Mouse (Mus musculus): ENCODE results near the gene Macf1.
"Not testable (repeated sequence)": the region's sequence is repeated elsewhere in the genome, so short reads cannot be mapped to it uniquely, and the experiment has no call there.

Macf1 gene

DNA sequence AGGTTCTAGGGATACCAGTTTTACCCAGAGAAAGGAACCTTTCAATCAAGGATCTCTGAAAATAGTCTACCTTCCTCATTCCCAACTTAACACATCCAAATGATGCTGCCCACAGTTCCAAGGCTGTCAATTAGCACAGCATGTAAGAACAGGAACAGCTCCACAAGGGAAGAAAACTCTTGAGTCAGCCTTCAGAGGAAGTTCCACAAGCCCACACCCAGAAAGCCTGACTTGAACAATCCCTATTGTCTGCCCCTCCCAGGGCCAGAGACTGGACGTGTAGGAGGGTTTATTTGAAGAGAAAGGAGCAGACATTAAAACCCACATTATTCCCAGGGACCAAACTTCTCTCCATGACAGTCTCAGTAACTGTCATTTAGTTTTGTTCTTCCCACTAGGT lies 48.7 kb downstream of the Macf1 start:
- DNase-seq (ENCODE audit: low spot score in 2 of 2) = no peak

DNA sequence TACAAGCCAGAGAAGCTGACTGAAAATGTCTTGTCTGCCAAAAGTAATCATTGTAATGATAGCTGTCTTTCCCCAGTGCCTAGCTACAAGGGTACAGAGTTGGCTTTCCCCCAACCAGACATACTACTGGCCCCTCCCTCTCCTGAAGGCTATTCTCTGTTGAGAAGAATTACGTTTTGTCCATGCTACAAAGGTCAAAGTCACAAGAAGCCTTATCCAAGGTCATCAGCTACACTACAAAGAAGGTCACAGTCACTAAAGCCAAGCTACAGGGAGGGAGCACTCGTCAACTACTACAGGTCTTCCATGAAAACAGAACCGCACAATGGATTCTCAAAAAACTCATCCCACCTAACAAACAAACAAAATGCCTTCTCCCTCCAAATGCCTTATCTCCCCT lies 49.7 kb downstream of the Macf1 start:
- no peak for DNase-seq (ENCODE audit: low spot score in 2 of 2)

DNA sequence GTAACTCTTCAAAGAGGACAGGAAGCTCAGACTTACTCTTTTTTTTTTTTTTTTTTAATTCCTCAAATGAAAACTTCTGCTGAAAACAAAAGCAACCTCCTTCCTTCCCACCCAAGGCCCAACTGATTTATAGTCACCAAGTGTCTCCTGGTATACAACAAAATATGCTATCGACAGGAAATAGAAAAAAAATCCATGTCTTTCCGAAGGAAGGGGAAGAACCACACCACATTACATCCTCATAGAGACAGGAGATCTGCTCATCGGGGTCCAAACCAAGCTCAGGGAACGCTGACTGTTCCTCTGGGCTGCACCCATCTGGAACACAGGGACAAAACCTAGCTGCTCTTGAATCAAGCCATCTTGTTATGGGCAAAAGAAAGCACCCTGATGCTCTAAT lies 50.3 kb downstream of the Macf1 start:
- no peak for DNase-seq (ENCODE audit: low spot score in 2 of 2)

DNA sequence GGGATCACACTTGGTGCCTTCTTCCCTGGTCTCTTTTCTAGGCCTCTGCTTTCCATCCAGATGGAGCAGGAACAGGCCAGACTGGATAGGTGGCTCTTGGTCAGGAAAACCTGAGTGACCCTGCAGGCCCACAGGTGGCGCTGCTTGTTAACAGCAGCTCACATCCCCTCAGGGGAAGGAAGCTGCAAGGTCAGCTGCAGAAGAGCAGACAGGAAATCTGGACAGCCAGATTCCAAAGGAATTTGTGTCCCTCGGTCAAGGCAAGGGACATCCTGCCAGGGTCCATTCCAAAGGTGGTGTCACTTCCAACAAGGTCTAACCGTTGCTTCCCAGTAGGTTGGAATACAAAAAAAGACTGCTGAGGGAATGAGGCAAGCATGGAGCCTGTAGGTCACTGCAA lies 50.8 kb downstream of the Macf1 start:
- peak; percentile 66 to 78 for DNase-seq (ENCODE audit: low spot score in 2 of 2)

DNA sequence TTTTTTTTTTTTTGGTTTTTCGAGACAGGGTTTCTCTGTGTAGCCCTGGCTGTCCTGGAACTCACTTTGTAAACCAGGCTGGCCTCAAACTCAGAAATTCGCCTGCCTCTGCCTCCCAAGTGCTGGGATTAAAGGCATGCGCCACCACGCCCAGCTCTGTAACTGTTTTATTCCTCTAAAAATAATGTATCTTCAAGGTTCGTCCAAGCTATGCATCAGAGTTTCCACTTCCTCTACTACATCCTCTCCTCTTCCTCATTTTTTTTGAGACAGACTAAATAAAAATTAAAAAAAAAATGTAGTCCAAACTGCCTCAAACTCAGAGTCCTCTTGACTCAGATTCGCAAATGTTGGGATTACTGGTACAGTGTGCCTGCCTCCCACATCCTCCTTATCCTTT lies 52.0 kb downstream of the Macf1 start:
- DNase-seq (ENCODE audit: low spot score in 2 of 2) = not testable (repeated sequence)

DNA sequence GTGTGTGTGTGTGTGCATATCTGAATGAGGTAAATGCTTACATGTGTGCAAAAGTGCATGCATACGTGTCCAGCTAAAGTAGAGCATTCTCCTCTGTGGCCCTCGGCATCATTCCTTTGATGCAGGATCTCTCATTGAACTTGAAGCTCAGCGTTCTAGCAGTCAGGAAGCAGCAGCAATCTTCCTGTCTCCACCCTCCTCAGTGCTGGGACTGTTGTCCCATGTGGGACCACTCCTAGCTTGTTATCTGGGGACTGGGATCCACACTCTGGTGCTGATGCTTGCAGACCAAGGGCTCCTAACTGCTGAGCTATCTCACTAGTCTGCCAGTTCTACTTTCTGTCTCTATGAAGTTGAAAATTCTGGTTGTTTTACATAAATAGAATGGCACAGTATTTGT lies 52.5 kb downstream of the Macf1 start:
- DNase-seq (ENCODE audit: low spot score in 2 of 2) = no peak

DNA sequence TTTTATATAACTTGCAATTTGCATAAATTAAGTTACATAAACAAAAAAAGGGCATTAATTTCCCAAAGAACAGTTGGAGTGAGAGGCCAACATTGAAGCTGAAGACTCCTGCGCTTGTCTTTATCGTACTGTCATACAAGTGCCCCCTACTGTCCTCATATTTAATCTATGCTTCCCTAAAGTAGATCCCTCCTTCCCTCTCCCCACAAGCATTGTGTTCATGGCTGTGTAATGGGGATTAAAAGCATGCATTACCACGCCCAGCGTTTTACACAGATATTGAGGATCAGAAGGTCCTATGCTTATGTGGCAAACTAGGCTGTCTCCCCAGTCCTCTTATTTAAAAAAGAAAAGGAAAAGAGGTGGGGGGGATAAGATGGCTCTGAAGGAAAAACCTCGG lies 56.5 kb downstream of the Macf1 start:
- DNase-seq (ENCODE audit: low spot score in 2 of 2) = no peak

DNA sequence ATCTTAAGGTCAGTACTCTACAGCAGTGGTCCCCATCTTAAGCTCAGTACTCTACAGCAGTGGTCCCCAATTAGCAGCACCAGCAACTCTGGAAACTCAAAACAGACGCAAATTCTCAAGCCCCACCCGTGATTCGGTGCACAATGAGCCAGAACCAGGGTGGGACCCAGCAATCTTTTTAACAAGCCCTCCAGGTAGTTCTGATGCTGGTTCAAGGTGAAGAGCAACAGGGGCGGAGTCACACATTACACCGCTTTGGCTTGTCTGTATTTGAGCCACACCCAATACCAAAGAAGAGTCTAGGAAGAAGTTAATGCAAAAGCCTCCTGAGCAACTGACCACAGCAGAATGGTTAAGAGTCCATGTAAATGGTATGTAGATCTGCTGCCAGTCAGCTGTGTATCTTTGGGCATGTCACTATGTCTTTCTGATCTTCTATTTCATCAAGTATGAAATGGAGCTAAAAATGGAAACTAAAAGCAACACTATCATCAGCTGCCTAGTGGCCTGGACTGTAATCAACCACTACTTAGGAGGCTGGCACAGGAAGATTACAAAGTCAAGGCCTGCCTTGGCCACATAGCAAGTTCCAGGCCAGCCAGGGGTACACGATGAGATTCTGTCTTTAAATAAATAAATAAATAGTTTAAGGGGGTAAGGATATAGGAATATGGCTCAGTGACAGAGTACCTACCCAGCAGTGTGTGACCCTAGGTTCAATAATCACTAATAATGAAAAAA lies 58.7 kb downstream of the Macf1 start:
- no peak for DNase-seq (ENCODE audit: low spot score in 2 of 2)

DNA sequence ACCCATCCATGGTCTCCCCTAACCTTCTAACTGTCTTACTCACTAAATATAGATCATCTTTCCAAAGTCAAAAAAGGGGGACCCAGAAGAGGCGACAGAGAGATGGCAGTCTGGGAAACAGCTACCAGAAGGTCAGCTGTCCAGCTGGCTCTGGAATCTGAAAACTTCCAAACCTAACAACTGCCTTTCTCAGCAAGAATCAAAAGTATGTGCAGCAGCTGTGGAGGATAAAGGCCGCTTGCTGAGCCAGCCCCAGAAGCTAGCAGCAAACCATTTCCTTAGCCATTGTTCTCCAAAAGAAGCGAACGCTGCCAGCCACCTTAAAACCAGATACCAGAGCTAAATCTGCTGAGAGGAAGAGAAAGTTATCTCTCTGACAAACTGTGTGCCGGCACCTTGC lies 59.7 kb downstream of the Macf1 start:
- no peak for DNase-seq (ENCODE audit: low spot score in 2 of 2)

DNA sequence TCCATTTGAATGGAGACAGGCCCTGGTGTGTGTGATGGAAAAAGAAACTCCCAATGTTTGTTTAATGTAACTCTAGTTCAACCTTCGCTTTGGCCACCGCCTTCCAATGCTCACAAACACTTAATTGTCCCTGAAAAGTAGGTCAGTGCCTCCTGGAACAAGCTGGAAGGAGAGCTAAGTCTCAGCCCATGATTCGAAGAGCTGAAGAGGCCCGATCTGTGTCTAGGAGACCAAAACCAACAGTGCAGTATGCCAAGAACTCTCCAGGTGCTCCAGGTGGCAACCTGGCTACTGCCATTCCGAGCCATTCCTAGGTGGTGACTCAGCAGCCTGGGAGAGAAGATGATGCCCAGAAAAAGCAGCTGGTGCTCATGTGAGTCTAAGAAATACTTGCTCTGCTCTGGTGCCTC lies 60.4 kb downstream of the Macf1 start:
- DNase-seq (ENCODE audit: low spot score in 2 of 2) = no peak

DNA sequence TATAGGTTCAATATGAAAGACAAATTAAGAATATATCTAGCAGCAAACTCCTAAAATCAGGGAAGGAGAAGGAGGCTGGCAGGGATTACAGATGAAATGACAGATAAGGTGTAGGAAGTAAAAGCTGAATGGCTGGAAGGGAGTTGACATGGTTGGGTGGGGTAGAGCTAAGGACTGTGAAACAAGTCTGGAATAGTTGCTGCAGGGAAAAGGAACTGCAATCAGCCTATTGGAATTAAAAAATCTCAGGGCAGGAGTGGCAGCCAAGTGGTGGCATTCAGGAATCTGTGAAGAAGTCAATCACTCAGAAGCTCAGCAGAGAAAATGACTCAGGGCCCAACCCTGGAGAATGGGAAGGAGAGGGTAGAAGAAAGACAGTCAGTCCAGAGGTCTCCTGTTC lies 62.4 kb downstream of the Macf1 start:
- no peak for DNase-seq (ENCODE audit: low spot score in 2 of 2)

DNA sequence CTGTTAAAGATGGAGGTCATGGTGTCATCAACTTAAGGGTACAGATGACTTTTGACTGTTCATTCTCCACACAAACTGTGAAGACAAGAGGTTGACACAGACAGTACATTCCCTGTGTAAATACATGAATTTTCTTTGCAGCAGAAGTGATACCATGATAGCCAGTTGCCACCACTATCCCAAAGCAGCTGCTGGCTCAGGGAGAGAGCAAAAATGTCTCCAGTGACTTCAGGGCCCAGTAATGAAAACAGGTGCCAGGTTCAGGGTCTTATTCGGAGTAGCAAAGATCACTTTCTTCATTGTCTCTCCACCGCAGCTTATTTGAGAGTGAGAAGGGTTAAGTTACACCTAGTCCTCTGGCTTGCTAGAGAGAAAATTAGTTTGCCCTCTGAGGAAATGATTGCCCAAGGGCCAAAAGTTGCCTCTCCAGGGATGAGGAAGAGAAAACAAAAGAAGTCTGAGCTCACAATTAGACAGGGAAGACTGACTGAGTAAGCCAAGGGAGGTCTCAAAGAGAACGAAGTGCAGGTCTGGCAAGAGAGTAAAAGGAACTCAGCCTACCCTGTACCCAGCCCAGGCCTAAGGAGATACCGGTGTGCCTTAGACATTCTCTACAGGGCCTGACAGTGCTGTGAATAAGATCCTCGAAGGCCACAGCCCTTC lies 66.3 kb downstream of the Macf1 start:
- no peak for DNase-seq (ENCODE audit: low spot score in 2 of 2)

DNA sequence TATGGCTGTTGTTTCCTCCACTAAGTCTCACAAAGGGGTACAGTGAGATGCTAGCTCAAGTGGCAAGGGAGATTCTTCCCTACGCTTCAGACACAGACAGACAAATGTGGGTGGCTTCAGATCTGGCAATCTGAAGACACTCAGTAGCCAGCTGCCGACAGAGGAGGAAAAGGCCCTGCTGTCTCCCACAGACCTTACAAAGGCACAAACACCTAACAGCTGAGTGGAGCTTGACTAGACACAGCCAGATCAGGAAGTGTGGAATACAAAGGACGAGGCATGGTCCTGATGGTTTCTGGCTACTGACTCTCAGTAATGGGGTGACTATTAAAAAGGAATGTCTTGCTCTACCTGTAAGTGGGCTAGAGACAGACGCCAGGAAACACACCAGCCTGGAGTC lies 67.2 kb downstream of the Macf1 start:
- no peak for DNase-seq (ENCODE audit: low spot score in 2 of 2)

DNA sequence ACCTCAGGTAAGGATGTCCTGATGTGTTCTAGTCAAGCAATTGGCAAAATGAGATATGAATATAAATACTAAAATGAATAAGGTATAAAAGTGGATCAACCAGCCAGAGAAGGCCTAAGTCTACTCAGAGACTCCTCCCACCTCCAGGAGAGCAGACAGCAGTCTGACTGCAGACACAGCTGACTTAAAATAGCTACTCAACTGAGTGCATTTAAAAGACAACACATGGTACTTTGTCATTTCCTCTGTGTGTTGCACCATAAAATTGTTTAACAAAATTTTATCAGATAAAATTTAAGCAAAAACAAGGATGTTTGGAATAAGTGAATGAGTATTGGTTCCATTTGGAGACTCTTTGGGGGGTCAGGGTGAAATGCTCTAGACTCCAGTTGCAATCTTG lies 67.7 kb downstream of the Macf1 start:
- DNase-seq (ENCODE audit: low spot score in 2 of 2) = no peak

DNA sequence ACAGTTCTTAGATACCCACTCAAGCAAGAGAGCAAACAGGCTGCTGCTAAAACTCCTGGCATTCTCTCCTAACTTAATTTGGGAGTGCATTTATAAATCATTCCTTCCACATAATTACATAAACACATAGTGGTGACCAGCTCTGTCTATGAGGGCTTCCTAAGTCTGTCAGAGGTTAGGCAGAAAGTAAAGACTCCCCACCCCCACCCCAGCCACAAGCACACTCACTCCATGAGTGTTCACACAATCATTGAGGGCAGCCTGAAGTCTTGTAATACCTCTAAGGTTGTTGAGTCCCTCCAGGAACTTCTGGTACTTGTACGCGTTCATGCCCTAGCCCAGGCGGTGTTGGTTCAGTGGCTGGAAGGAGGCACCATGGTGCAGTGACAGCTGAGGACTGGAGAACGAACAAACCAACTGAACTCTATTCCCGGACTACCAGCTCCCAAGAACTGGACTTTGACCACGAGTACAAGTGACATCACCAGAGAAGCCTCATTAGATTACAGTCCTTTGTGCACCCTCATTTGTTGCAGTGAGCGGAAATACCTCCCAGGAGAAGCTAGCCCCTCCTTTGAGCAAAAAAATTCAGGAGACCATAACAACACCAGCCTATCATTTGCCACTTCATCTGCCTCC lies 70.7 kb downstream of the Macf1 start:
- no peak for DNase-seq (ENCODE audit: low spot score in 2 of 2)

DNA sequence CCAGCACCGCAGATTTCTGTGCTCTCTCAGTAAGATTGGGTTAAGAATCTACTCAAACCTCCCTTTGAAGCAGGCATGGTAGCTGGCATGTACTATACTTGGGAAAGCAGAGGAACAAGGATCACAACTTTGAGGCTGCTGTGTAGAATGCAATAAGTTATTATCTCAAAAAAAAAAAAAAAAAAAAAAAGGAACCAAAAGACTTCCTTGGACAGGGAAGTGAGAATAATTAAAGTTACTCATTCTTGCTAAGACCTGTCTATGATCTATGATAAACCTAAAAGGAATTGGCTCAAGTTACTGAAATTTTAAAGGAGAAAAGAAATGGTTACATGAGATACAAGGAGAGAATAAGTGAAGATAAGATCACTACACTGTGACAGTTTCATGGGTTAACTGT lies 72.2 kb downstream of the Macf1 start:
- no peak for DNase-seq (ENCODE audit: low spot score in 2 of 2)

DNA sequence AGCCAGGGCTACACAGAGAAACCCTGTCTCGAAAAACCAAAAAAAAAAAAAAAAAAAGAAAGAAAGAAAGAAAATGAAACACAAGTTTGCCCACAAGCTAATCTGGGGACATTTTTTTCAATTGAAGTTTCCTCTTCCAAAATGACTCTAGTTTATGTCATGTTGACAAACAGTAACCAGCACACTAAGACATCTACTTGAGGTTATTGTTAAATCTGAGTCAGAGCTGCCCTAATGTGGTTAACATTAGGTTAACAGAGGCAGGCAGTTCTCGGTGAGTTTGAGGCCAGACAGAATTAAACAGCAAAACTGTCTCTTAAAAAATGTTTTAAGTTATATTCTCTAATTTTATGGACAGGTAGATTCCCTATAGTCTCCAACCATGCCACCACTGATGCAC lies 72.9 kb downstream of the Macf1 start:
- DNase-seq (ENCODE audit: low spot score in 2 of 2) = no peak

DNA sequence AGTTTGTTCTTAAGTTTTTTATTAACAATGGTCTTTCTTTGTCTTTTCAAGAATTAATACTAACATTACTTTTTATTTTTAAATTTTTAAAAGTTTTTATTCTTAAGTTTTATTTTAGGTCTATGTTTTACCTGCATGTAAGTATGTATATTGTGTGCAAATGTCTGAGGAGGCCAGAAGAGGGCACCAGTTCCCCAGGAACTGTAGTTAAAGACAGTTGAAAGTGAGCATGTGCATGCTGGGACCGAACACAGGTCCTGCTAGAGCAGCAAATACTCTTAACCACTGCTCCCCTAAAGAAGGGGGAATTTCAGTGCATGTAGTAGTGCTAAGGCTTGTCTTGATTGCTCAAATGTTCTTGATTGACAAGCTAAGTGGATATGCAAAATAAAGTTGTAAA lies 77.0 kb downstream of the Macf1 start:
- DNase-seq (ENCODE audit: low spot score in 2 of 2) = no peak

DNA sequence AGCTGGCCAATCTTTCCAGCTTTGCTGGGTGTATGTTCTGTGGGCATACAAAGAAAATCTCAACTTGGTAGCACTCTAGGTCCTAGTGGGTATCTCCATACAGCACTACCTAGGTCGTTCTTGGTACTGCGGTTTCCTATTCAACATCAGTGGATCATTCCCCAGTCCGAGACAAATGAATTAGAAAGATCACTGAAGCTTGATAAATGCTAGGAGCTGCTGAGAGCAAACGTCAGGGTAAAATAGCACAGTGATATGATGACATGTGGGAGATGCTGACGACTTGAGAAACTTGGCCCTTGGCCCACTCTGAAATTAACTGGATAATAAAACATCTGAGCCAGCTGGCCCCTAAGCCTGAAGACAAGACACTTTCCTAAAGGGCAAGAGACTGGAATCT lies 78.2 kb downstream of the Macf1 start:
- no peak for DNase-seq (ENCODE audit: low spot score in 2 of 2)

DNA sequence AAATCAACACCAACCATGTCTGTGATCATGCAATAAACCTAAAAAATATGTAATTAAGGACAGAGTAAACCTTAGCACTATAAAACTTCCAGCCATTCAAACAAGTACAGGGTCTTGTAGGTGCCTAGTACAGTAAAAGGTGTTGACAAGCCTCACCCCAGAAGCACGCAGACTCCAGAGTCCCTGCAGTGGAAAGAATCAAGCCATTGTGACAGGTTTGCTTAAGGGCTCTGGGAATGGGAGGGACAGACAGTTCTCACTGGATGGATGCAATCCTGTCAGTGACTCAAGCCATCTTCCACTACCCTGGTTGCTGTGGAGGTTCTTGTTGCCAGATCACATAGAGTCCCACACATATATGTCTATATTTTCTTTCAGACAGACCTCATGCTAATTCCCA lies 78.9 kb downstream of the Macf1 start:
- no peak for DNase-seq (ENCODE audit: low spot score in 2 of 2)

DNA sequence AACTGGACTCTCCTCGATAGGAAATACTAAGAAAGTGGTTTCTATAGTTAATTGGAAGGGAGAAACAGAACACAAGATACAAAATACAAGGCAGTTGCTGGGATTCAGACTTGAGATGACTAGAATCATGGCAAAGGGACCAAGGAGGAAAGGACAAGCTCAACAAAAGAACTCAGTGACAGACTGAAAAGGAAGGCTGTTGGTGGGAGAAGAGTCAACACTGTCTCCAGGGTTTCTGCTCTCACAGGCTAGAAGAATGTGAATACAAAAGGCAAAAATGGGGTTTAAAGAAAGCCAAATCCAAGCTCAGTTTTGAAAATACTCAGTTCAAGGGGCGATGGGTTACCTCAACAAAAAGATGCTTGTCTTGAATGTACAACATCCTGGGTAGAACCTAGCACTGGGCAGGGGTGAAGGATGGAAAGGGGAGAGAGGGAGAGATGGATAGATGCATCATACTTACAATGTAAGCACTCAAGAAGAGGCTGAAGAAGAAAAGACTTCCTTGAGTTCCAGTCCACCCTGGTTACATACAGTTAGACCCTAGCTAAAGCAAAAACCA lies 81.4 kb downstream of the Macf1 start:
- DNase-seq (ENCODE audit: low spot score in 2 of 2) = no peak

DNA sequence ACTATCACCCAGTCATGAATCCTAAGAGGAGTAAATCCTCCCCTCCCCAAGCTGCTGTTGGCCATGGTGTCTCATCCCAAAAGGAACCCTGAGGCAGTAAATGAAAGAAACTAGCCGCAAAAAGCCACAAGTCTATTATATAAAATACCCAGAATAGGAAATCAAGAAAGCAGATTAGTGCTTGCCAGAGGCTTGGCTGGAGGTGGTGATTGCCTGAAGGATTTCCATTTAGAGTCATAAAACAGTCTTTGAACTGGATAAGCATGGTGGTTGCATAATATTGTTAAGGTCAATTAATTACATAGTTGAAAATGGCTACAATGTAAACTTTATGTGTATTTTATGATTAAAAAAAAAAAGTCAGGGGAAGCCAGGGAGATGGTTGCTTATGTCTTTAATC lies 83.1 kb downstream of the Macf1 start:
- no peak for DNase-seq (ENCODE audit: low spot score in 2 of 2)

Data from urinary bladder, postnatal 36 days (tissue).